8 mouse cellular contexts compared by ENCODE assay signal in genomic region chr5:43948111-43948743, GRCm38 (mm10). TPM values are rescaled to one million over a fixed set of nuclear protein-coding genes. Genes with fewer than 3 reads are reported as not detected.
A peak's percentile ranks its signal among the peaks of the same experiment; 100 is the strongest.
DNase-seq lines count a peak whose midpoint lies in the region; ATAC-seq lines count a peak whose summit lies in the region.

No protein-coding gene starts in this region.

- no peak overlapping the region for H3K27ac ChIP-seq in hindbrain, embryonic 14.5 days

- H3K36me3 ChIP-seq in hindbrain, embryonic 14.5 days (replicated peaks; ENCODE audit: control insufficient read depth, insufficient read depth): no peaks in the 10 kb centered on the region

- H3K4me3 ChIP-seq in hindbrain, embryonic 14.5 days (replicated peaks; ENCODE audit: low read length): peak overlapping the region; percentile 32

- H3K4me2 ChIP-seq in hindbrain, embryonic 14.5 days (replicated peaks): peak overlapping the region; percentile 75

- DNase-seq in Muller cell, postnatal 12 days (ENCODE audit: inconsistent ontology term): peak; percentile 36
- DNase-seq in c-Kit-positive CD71-positive TER-119-positive erythroid progenitor cells, embryonic 14.5 days (ENCODE audit: low spot score): peak; percentile 38
- DNase-seq in frontal cortex, adult 2 months (ENCODE audit: extremely low spot score in 1 of 2, low spot score in 1 of 2): peak; percentile 3 to 13
- no peak for DNase-seq in hindbrain, embryonic 14.5 days (ENCODE audit: low spot score)
- DNase-seq in left cerebral cortex, postnatal 4 days: peak; percentile 3
- peak; percentile 50 for DNase-seq in mesoderm, embryonic 11.5 days (ENCODE audit: low read depth, low spot score)
- DNase-seq in right cerebral cortex, postnatal 36 days (ENCODE audit: low spot score in 2 of 2): peak; percentile 1 to 10
- peak; percentile 73 to 79 for DNase-seq in urinary bladder, postnatal 4 days (ENCODE audit: low spot score in 2 of 2)

- 3% methylated on average over 27 of the region's 27 CpGs for WGBS in hindbrain, embryonic 14.5 days

- peaks cover 10% of the 10 kb centered on the region for H3K4me1 ChIP-seq in hindbrain, embryonic 14.5 days (replicated peaks; ENCODE audit: control insufficient read depth, insufficient read depth, low read length)

- ATAC-seq in hindbrain, embryonic 14.5 days (ENCODE audit: low FRiP score): peak; percentile 87

- intact Hi-C loops in left cerebral cortex, postnatal 4 days (cut with DNase I): no loop called here

- H3K9me3 ChIP-seq in hindbrain, embryonic 14.5 days (ENCODE audit: control insufficient read depth, low read length): no peaks in the 10 kb centered on the region

- H3K27me3 ChIP-seq in hindbrain, embryonic 14.5 days (ENCODE audit: control insufficient read depth, insufficient read depth, low read length): no peaks in the 10 kb centered on the region

- 0 out of 2 replicates have a peak overlapping the region, but pooled peaks have one; percentile 33 for H3K9ac ChIP-seq in hindbrain, embryonic 14.5 days

RNA-seq across cellular contexts. Expression of gene Fgfbp1, which starts 33.4 kb away (rescaled TPM):
- polyA plus RNA-seq in frontal cortex, adult 2 months (2012; rRNA removed): 2.8 and 6.5 TPM in 2 replicates
- polyA plus RNA-seq in hindbrain, embryonic 14.5 days (2014; fragmentation: Nextera tagmentation; extraction: Ambion mirVana): 5.5 and 5.8 TPM in 2 replicates
- 1 to 10 TPM; 3.8 to 4.3 TPM for total RNA-seq in left cerebral cortex, postnatal 4 days (2021)

RNA-seq across cellular contexts. Expression of gene Gm7879, which starts 35.3 kb away (rescaled TPM):
- 0.19 and 0.60 TPM in 2 replicates for polyA plus RNA-seq in frontal cortex, adult 2 months (2012; rRNA removed)
- 0.70 TPM in 1 of 2 replicates, not detected in the other for polyA plus RNA-seq in hindbrain, embryonic 14.5 days (2014; fragmentation: Nextera tagmentation; extraction: Ambion mirVana)
- total RNA-seq in left cerebral cortex, postnatal 4 days (2021): 10 to 100 TPM; 13.9 to 14.0 TPM
